Mouse (Mus musculus) G1E (cell line): Measurements from ENCODE around the gene Tubd1. TPM values are rescaled to one million over a fixed set of nuclear protein-coding genes. Genes with fewer than 3 reads are reported as not detected.

Experiments used
- ATAC-seq: 2 replicates; pipeline ENCODE4 v1.8.0; 2016; ENCODE audit warnings: mild to moderate bottlenecking; ENCODE audit not compliant: insufficient number of reproducible peaks, poor library complexity, low FRiP score, severe bottlenecking; ENCODE audit errors: extremely low read depth
- DNase-seq: peaks from one replicate; pipeline ENCODE4 v3.0.0; 2012; ENCODE audit warnings: low spot score
- H3K27me3 ChIP-seq: 2 replicates; pipeline ENCODE4 v1.6.1; 2012; ENCODE audit warnings: mild to moderate bottlenecking, low read length, inconsistent platforms; ENCODE audit not compliant: insufficient read depth
- H3K36me3 ChIP-seq: replicated peaks from 2 replicates; pipeline ENCODE3; 2012; ENCODE audit warnings: mild to moderate bottlenecking, inconsistent platforms
- H3K4me1 ChIP-seq: 2 replicates; pipeline ENCODE4 v1.6.1; 2012; ENCODE audit warnings: low read depth, low read length, inconsistent platforms, mixed read lengths; ENCODE audit not compliant: insufficient read depth
- H3K4me3 ChIP-seq: 2 replicates; pipeline ENCODE4 v1.5.1; 2012; ENCODE audit warnings: low read depth, mild to moderate bottlenecking, inconsistent platforms, low read length, moderate library complexity, mixed read lengths
- H3K9me3 ChIP-seq: replicated peaks from 2 replicates; pipeline ENCODE4 v1.6.1; 2012; ENCODE audit warnings: inconsistent platforms
- CTCF ChIP-seq: IDR thresholded peaks from 2 replicates; pipeline ENCODE4 v1.5.1; 2012; ENCODE audit warnings: low read depth, low read length, inconsistent platforms, mixed read lengths
- GATA1 ChIP-seq: IDR thresholded peaks from 2 replicates; pipeline ENCODE4 v1.6.1; 2012; ENCODE audit warnings: borderline replicate concordance, low read length, inconsistent platforms, mixed read lengths
- GATA2 ChIP-seq: IDR thresholded peaks from 2 replicates; pipeline ENCODE4 v1.6.1; 2012; ENCODE audit warnings: low read depth, low read length, inconsistent platforms, borderline replicate concordance
- POLR2AphosphoS5 ChIP-seq: IDR thresholded peaks from 2 replicates; pipeline ENCODE4 v1.6.1; 2012; ENCODE audit warnings: low read depth, low read length, inconsistent platforms; ENCODE audit not compliant: insufficient replicate concordance
- TAL1 ChIP-seq: conservative IDR thresholded peaks from 2 replicates; pipeline ENCODE4 v1.6.1; 2012; ENCODE audit warnings: low read depth, low read length, inconsistent platforms, mixed read lengths
- polyA plus RNA-seq: library from polyadenylated mRNA; stranded (reverse); fragments of >175 nt; gene quantifications from 2 replicates; pipeline ENCODE4 v1.2.3, GENCODE M21; 2012
- total RNA-seq, 2 experiments: library from RNA; stranded (forward) in 1 of 2; stranded (reverse) in 1 of 2; fragments of 200-1000 nt in 1 of 2; fragments of >200 nt in 1 of 2; fragmentation: Nextera tagmentation in 1 of 2; gene quantifications; 2 replicates each; pipeline ENCODE4 v1.2.3; 2014 to 2017

The Tubd1 gene
- total and polyA plus RNA-seq, 3 experiments: 0.29 to 11.7 (median 10.6) TPM

- DNase-seq: no peak
- Histone ChIP-seq H3K27me3 (no peaks in the 10 kb centered on the region), H3K36me3 (peaks cover 29% of the 10 kb centered on the region), H3K4me1 (peaks cover 17% of the 10 kb centered on the region), H3K9me3 (no peaks in the 10 kb centered on the region), H3K4me3 (no peak overlapping the region)
- no peak for ATAC-seq
- no peak for TF ChIP-seq GATA2
- TF ChIP-seq TAL1: no peak
- no peak for TF ChIP-seq GATA1
- TF ChIP-seq CTCF: peak; percentile 51; the same call in 1 of the 2 replicates
These were observed 2.6 kb downstream of the Tubd1 start for GRCm38 (mm10) chr11:86547412-86547811.

- no peak overlapping the region for H3K4me3 ChIP-seq
- H3K36me3 ChIP-seq: peaks cover 77% of the 10 kb centered on the region
- H3K27me3 ChIP-seq: no peaks in the 10 kb centered on the region
- no peak for TF ChIP-seq CTCF
- no peak for TF ChIP-seq POLR2AphosphoS5
- no peak for TF ChIP-seq TAL1
- no peak for TF ChIP-seq GATA1
- TF ChIP-seq GATA2: no peak
- no peak for ATAC-seq
- DNase-seq: no peak
- H3K4me1 ChIP-seq: no peaks in the 10 kb centered on the region
- H3K9me3 ChIP-seq: no peaks in the 10 kb centered on the region
These were observed 8.7 kb downstream of the Tubd1 start for GRCm38 (mm10) chr11:86553525-86553924.

- Histone ChIP-seq H3K27me3 (no peaks in the 10 kb centered on the region), H3K4me3 (no peak overlapping the region), H3K4me1 (no peaks in the 10 kb centered on the region), H3K9me3 (no peaks in the 10 kb centered on the region), H3K36me3 (peaks cover 86% of the 10 kb centered on the region)
- ATAC-seq (no peak), DNase-seq (no peak)
- no peak for TF ChIP-seq GATA1
- TF ChIP-seq POLR2AphosphoS5: no peak
- no peak for TF ChIP-seq TAL1
- no peak for TF ChIP-seq CTCF
- no peak for TF ChIP-seq GATA2
These were observed 13.5 kb downstream of the Tubd1 start for GRCm38 (mm10) chr11:86558258-86558657.

GRCm38 (mm10) chr11:86568425-86568824 lies 23.6 kb downstream of the Tubd1 start:
- ATAC-seq (0 out of 2 replicates have a peak, but pooled peaks have one; percentile 8), DNase-seq (peak; percentile 39)
- Histone ChIP-seq H3K9me3 (no peaks in the 10 kb centered on the region), H3K27me3 (no peaks in the 10 kb centered on the region), H3K4me3 (no peak overlapping the region), H3K36me3 (peaks cover 30% of the 10 kb centered on the region), H3K4me1 (peaks cover 11% of the 10 kb centered on the region)
- no peak for TF ChIP-seq GATA1
- TF ChIP-seq POLR2AphosphoS5: no peak
- no peak for TF ChIP-seq TAL1
- TF ChIP-seq GATA2: no peak
- no peak for TF ChIP-seq CTCF

- no peaks in the 10 kb centered on the region for H3K27me3 ChIP-seq
- no peaks in the 10 kb centered on the region for H3K9me3 ChIP-seq
- no peak for TF ChIP-seq GATA2
- no peak for TF ChIP-seq CTCF
- no peak for TF ChIP-seq POLR2AphosphoS5
- no peak for TF ChIP-seq TAL1
- no peak for TF ChIP-seq GATA1
- H3K4me1 ChIP-seq: peaks cover 11% of the 10 kb centered on the region
- H3K36me3 ChIP-seq: peaks cover 24% of the 10 kb centered on the region
- no peak overlapping the region for H3K4me3 ChIP-seq
- DNase-seq: no peak
- ATAC-seq: no peak
These were observed 25.5 kb downstream of the Tubd1 start for GRCm38 (mm10) chr11:86570261-86570746.

GRCm38 (mm10) chr11:86571047-86571855 lies 26.5 kb downstream of the Tubd1 start:
- no peak overlapping the region for H3K4me3 ChIP-seq
- ATAC-seq: no peak
- H3K4me1 ChIP-seq: peaks cover 11% of the 10 kb centered on the region
- DNase-seq: no peak
- no peaks in the 10 kb centered on the region for H3K9me3 ChIP-seq
- TF ChIP-seq TAL1 (no peak), GATA2 (no peak), CTCF (no peak), POLR2AphosphoS5 (no peak), GATA1 (no peak)
- H3K36me3 ChIP-seq: peaks cover 14% of the 10 kb centered on the region
- H3K27me3 ChIP-seq: no peaks in the 10 kb centered on the region

- H3K4me1 ChIP-seq: peaks cover 11% of the 10 kb centered on the region
These were observed 27.1 kb downstream of the Tubd1 start for GRCm38 (mm10) chr11:86571871-86572270.

More at GRCm38 (mm10) chr11:86571871-86572270, 27.1 kb downstream of the Tubd1 start:
- TF ChIP-seq POLR2AphosphoS5 (no peak), TAL1 (no peak), GATA1 (no peak), GATA2 (no peak), CTCF (no peak)
- no peak for ATAC-seq
- Histone ChIP-seq H3K36me3 (peaks cover 8% of the 10 kb centered on the region), H3K9me3 (no peaks in the 10 kb centered on the region), H3K4me3 (no peak overlapping the region), H3K27me3 (no peaks in the 10 kb centered on the region)
- no peak for DNase-seq
